Mouse (Mus musculus): ENCODE measurements around the gene Lsm12. TPM values are rescaled to one million over a fixed set of nuclear protein-coding genes. Genes with fewer than 3 reads are reported as not detected.

Lsm12 gene
- polyA plus RNA-seq, 1 experiment from 2014 or later: 61.3 TPM

- H3K9me3 ChIP-seq (replicated peaks; ENCODE audit: control insufficient read depth, low read length): no peaks in the 10 kb centered on the region
Observed at GRCm38 (mm10) chr11:102156039-102156785, 28.9 kb downstream of the Lsm12 start, which contains the start of gene Tmem101. TSS of gene Tmem101 (minus strand) at chr11:102156404.

GRCm38 (mm10) chr11:102147213-102147989, 37.7 kb downstream of the Lsm12 start:
- peak overlapping the region; percentile 61 for H3K4me2 ChIP-seq
- H3K27me3 ChIP-seq (ENCODE audit: control insufficient read depth, insufficient read depth, low read length): peaks cover 64% of the 10 kb centered on the region
- peak overlapping the region; percentile 43 for H3K4me3 ChIP-seq (ENCODE audit: low read depth, low read length)
- ATAC-seq (replicated peaks; ENCODE audit: insufficient number of reproducible peaks, low FRiP score, low TSS enrichment): no peak
- no peak overlapping the region for H3K27ac ChIP-seq (ENCODE audit: low read depth, low read length)
- H3K9me3 ChIP-seq (replicated peaks; ENCODE audit: control insufficient read depth, low read length): no peaks in the 10 kb centered on the region
- H3K9ac ChIP-seq (ENCODE audit: low read depth, low read length): no peak overlapping the region; the same call in 1 of the 2 replicates
- H3K36me3 ChIP-seq (ENCODE audit: control insufficient read depth, insufficient read depth, low read length): no peaks in the 10 kb centered on the region
- WGBS (ENCODE audit: insufficient replicate concordance): 12% methylated on average over 34 of the region's 34 CpGs
- peaks cover 22% of the 10 kb centered on the region for H3K4me1 ChIP-seq (ENCODE audit: control insufficient read depth, insufficient read depth, low read length)

More at GRCm38 (mm10) chr11:102156039-102156785, 28.9 kb downstream of the Lsm12 start, which contains the start of gene Tmem101:
- Histone ChIP-seq H3K36me3 (ENCODE audit: control insufficient read depth, insufficient read depth, low read length) (no peaks in the 10 kb centered on the region), H3K4me3 (ENCODE audit: low read depth, low read length) (peak within 1 kb of the TSS; percentile 91), H3K27ac (ENCODE audit: low read depth, low read length) (0 out of 2 replicates have a peak within 1 kb of the TSS, but pooled peaks have one; percentile 62), H3K9ac (ENCODE audit: low read depth, low read length) (peak within 1 kb of the TSS; percentile 84), H3K27me3 (ENCODE audit: control insufficient read depth, insufficient read depth, low read length) (no peaks in the 10 kb centered on the region), H3K4me2 (peak within 1 kb of the TSS; percentile 96), H3K4me1 (ENCODE audit: control insufficient read depth, insufficient read depth, low read length) (peaks cover 4% of the 10 kb centered on the region; the same call in 1 of the 2 replicates)
- ATAC-seq (replicated peaks; ENCODE audit: insufficient number of reproducible peaks, low FRiP score, low TSS enrichment): peak; percentile 69
- under 1% methylated on average over 37 of the region's 37 CpGs for WGBS (ENCODE audit: insufficient replicate concordance)

GRCm38 (mm10) chr11:102146531-102146930, 38.6 kb downstream of the Lsm12 start:
- 11% methylated on average over 17 of the region's 17 CpGs for WGBS (ENCODE audit: insufficient replicate concordance)
- H3K36me3 ChIP-seq (ENCODE audit: control insufficient read depth, insufficient read depth, low read length): no peaks in the 10 kb centered on the region
- H3K9me3 ChIP-seq (replicated peaks; ENCODE audit: control insufficient read depth, low read length): no peaks in the 10 kb centered on the region
- H3K4me2 ChIP-seq: peak overlapping the region; percentile 61
- peak overlapping the region; percentile 43 for H3K4me3 ChIP-seq (ENCODE audit: low read depth, low read length)
- ATAC-seq (replicated peaks; ENCODE audit: insufficient number of reproducible peaks, low FRiP score, low TSS enrichment): no peak
- no peak overlapping the region; the same call in 1 of the 2 replicates for H3K9ac ChIP-seq (ENCODE audit: low read depth, low read length)
- peaks cover 65% of the 10 kb centered on the region for H3K27me3 ChIP-seq (ENCODE audit: control insufficient read depth, insufficient read depth, low read length)
- no peak overlapping the region for H3K27ac ChIP-seq (ENCODE audit: low read depth, low read length)
- H3K4me1 ChIP-seq (ENCODE audit: control insufficient read depth, insufficient read depth, low read length): peaks cover 22% of the 10 kb centered on the region

- no peak overlapping the region for H3K27ac ChIP-seq (ENCODE audit: low read depth, low read length)
- ATAC-seq (replicated peaks; ENCODE audit: insufficient number of reproducible peaks, low FRiP score, low TSS enrichment): no peak
Observed at GRCm38 (mm10) chr11:102146005-102146404, 39.1 kb downstream of the Lsm12 start.

GRCm38 (mm10) chr11:102145471-102146001, 39.6 kb downstream of the Lsm12 start, which contains the start of gene Nags:
TSS of gene Nags (plus strand) at chr11:102145513.
- H3K27me3 ChIP-seq (ENCODE audit: control insufficient read depth, insufficient read depth, low read length): peaks cover 65% of the 10 kb centered on the region
- H3K9me3 ChIP-seq (replicated peaks; ENCODE audit: control insufficient read depth, low read length): no peaks in the 10 kb centered on the region
- no peak for ATAC-seq (replicated peaks; ENCODE audit: insufficient number of reproducible peaks, low FRiP score, low TSS enrichment)
- H3K9ac ChIP-seq (ENCODE audit: low read depth, low read length): peak within 1 kb of the TSS; percentile 3; the same call in 1 of the 2 replicates
- H3K4me1 ChIP-seq (ENCODE audit: control insufficient read depth, insufficient read depth, low read length): peaks cover 22% of the 10 kb centered on the region
- no peaks in the 10 kb centered on the region for H3K36me3 ChIP-seq (ENCODE audit: control insufficient read depth, insufficient read depth, low read length)
- peak within 1 kb of the TSS; percentile 61 for H3K4me2 ChIP-seq
- no peak within 1 kb of the TSS for H3K27ac ChIP-seq (ENCODE audit: low read depth, low read length)
- 2% methylated on average over 50 of the region's 50 CpGs for WGBS (ENCODE audit: insufficient replicate concordance)
- H3K4me3 ChIP-seq (ENCODE audit: low read depth, low read length): peak within 1 kb of the TSS; percentile 43

More at GRCm38 (mm10) chr11:102146005-102146404, 39.1 kb downstream of the Lsm12 start:
- 4% methylated on average over 16 of the region's 16 CpGs for WGBS (ENCODE audit: insufficient replicate concordance)
- Histone ChIP-seq H3K27me3 (ENCODE audit: control insufficient read depth, insufficient read depth, low read length) (peaks cover 65% of the 10 kb centered on the region), H3K4me3 (ENCODE audit: low read depth, low read length) (peak overlapping the region; percentile 43), H3K9me3 (replicated peaks; ENCODE audit: control insufficient read depth, low read length) (no peaks in the 10 kb centered on the region), H3K4me1 (ENCODE audit: control insufficient read depth, insufficient read depth, low read length) (peaks cover 22% of the 10 kb centered on the region), H3K4me2 (peak overlapping the region; percentile 61), H3K36me3 (ENCODE audit: control insufficient read depth, insufficient read depth, low read length) (no peaks in the 10 kb centered on the region), H3K9ac (ENCODE audit: low read depth, low read length) (0 out of 2 replicates have a peak overlapping the region, but pooled peaks have one; percentile 3)

- no peak overlapping the region for H3K27ac ChIP-seq (ENCODE audit: low read depth, low read length)
- peak overlapping the region; percentile 61 for H3K4me2 ChIP-seq
- no peak overlapping the region for H3K9ac ChIP-seq (ENCODE audit: low read depth, low read length)
- ATAC-seq (replicated peaks; ENCODE audit: insufficient number of reproducible peaks, low FRiP score, low TSS enrichment): 0 out of 2 replicates have a peak, but pooled peaks have one; percentile 20
- H3K36me3 ChIP-seq (ENCODE audit: control insufficient read depth, insufficient read depth, low read length): no peaks in the 10 kb centered on the region
- peak overlapping the region; percentile 43 for H3K4me3 ChIP-seq (ENCODE audit: low read depth, low read length)
- H3K27me3 ChIP-seq (ENCODE audit: control insufficient read depth, insufficient read depth, low read length): peaks cover 65% of the 10 kb centered on the region
- H3K9me3 ChIP-seq (replicated peaks; ENCODE audit: control insufficient read depth, low read length): no peaks in the 10 kb centered on the region
- peaks cover 22% of the 10 kb centered on the region for H3K4me1 ChIP-seq (ENCODE audit: control insufficient read depth, insufficient read depth, low read length)
- 22% methylated on average over 13 of the region's 13 CpGs for WGBS (ENCODE audit: insufficient replicate concordance)
Observed at GRCm38 (mm10) chr11:102144957-102145470, 40.1 kb downstream of the Lsm12 start.

GRCm38 (mm10) chr11:102142355-102142754, 42.7 kb downstream of the Lsm12 start:
- 67% methylated on average over 7 of the region's 7 CpGs for WGBS (ENCODE audit: insufficient replicate concordance)
- Histone ChIP-seq H3K36me3 (ENCODE audit: control insufficient read depth, insufficient read depth, low read length) (no peaks in the 10 kb centered on the region), H3K4me1 (ENCODE audit: control insufficient read depth, insufficient read depth, low read length) (peaks cover 18% of the 10 kb centered on the region), H3K27ac (ENCODE audit: low read depth, low read length) (no peak overlapping the region), H3K9ac (ENCODE audit: low read depth, low read length) (no peak overlapping the region), H3K27me3 (ENCODE audit: control insufficient read depth, insufficient read depth, low read length) (peaks cover 51% of the 10 kb centered on the region), H3K4me2 (no peak overlapping the region), H3K9me3 (replicated peaks; ENCODE audit: control insufficient read depth, low read length) (no peaks in the 10 kb centered on the region), H3K4me3 (ENCODE audit: low read depth, low read length) (no peak overlapping the region)
- ATAC-seq (replicated peaks; ENCODE audit: insufficient number of reproducible peaks, low FRiP score, low TSS enrichment): no peak

GRCm38 (mm10) chr11:102140508-102140907, 44.6 kb downstream of the Lsm12 start:
- Histone ChIP-seq H3K9ac (ENCODE audit: low read depth, low read length) (no peak overlapping the region), H3K27me3 (ENCODE audit: control insufficient read depth, insufficient read depth, low read length) (peaks cover 33% of the 10 kb centered on the region), H3K9me3 (replicated peaks; ENCODE audit: control insufficient read depth, low read length) (no peaks in the 10 kb centered on the region), H3K36me3 (ENCODE audit: control insufficient read depth, insufficient read depth, low read length) (no peaks in the 10 kb centered on the region), H3K4me2 (no peak overlapping the region), H3K4me1 (ENCODE audit: control insufficient read depth, insufficient read depth, low read length) (peaks cover 5% of the 10 kb centered on the region; the same call in 1 of the 2 replicates), H3K27ac (ENCODE audit: low read depth, low read length) (no peak overlapping the region), H3K4me3 (ENCODE audit: low read depth, low read length) (no peak overlapping the region)
- WGBS (ENCODE audit: insufficient replicate concordance): 4% methylated on average over 5 of the region's 5 CpGs
- no peak for ATAC-seq (replicated peaks; ENCODE audit: insufficient number of reproducible peaks, low FRiP score, low TSS enrichment)
